Mouse (Mus musculus) neural tube, embryonic 13.5 days (tissue): ENCODE measurements around the gene Iqsec3. TPM values are rescaled to one million over a fixed set of nuclear protein-coding genes. Genes with fewer than 3 reads are reported as not detected.

ENCODE experiments used
- ATAC-seq: fragments of 200-750 bp; cut with Nextera tagmentation; 2 replicates; pipeline ENCODE4 v1.8.0; 2017; ENCODE audit warnings: low read depth, mild to moderate bottlenecking, moderate TSS enrichment, moderate library complexity
- H3K27ac ChIP-seq: fragments of 300-500 bp; sonication (generic); replicated peaks from 2 replicates; pipeline ENCODE4 v1.5.1; 2015; ENCODE audit warnings: moderate library complexity, mild to moderate bottlenecking, inconsistent platforms
- H3K27me3 ChIP-seq: fragments of 300-500 bp; sonication (generic); 2 replicates; pipeline ENCODE4 v1.6.1; 2015; ENCODE audit warnings: mild to moderate bottlenecking, inconsistent platforms
- H3K36me3 ChIP-seq: fragments of 300-500 bp; sonication (generic); 2 replicates; pipeline ENCODE4 v1.6.1; 2015; ENCODE audit warnings: mild to moderate bottlenecking, inconsistent platforms
- H3K4me1 ChIP-seq: fragments of 300-500 bp; sonication (generic); replicated peaks from 2 replicates; pipeline ENCODE4 v1.6.1; 2015; ENCODE audit warnings: inconsistent platforms
- H3K4me2 ChIP-seq: fragments of 300-500 bp; sonication (generic); 2 replicates; pipeline ENCODE4 v1.6.1; 2015; ENCODE audit warnings: inconsistent platforms, mild to moderate bottlenecking, moderate library complexity
- H3K4me3 ChIP-seq: fragments of 300-500 bp; sonication (generic); 2 replicates; pipeline ENCODE4 v1.5.1; 2015; ENCODE audit warnings: mild to moderate bottlenecking, inconsistent platforms
- H3K9ac ChIP-seq: fragments of 300-500 bp; sonication (generic); 2 replicates; pipeline ENCODE4 v1.6.1; 2015; ENCODE audit warnings: moderate library complexity, mild to moderate bottlenecking, inconsistent platforms
- H3K9me3 ChIP-seq: fragments of 300-500 bp; sonication (generic); 2 replicates; pipeline ENCODE4 v1.6.1; 2016; ENCODE audit warnings: inconsistent platforms
- WGBS: fragments of 180-500 bp; shearing (Covaris S2); methylation state at CpG from one replicate; pipeline ENCODE4 v1.1.7; 2015; 5-methylcytosine and 5-hydroxymethylcytosine counted together
- polyA plus RNA-seq: library from polyadenylated mRNA; unstranded; fragments of >200 nt; fragmentation: Nextera tagmentation; extraction: Ambion mirVana; gene quantifications from 2 replicates; pipeline ENCODE4 v1.2.1, GENCODE M21; 2015

Iqsec3 gene
- polyA plus RNA-seq, 1 experiment from 2014 or later, result 14.0 TPM

- Histone ChIP-seq H3K27ac (no peak overlapping the region), H3K9me3 (no peaks in the 10 kb centered on the region), H3K4me2 (no peak overlapping the region), H3K36me3 (no peaks in the 10 kb centered on the region), H3K27me3 (no peaks in the 10 kb centered on the region), H3K4me1 (peaks cover 23% of the 10 kb centered on the region), H3K4me3 (no peak overlapping the region), H3K9ac (no peak overlapping the region)
- ATAC-seq, result peak; percentile 42; the same call in 1 of the 2 replicates
- 23% methylated on average over 9 of the region's 9 CpGs for WGBS
These were observed 25.5 kb upstream of the Iqsec3 start for GRCm38 (mm10) chr6:121498819-121499535.

- H3K4me1 ChIP-seq, result peaks cover 16% of the 10 kb centered on the region
- no peak overlapping the region for H3K27ac ChIP-seq
- H3K4me3 ChIP-seq, result no peak overlapping the region
- no peak overlapping the region for H3K9ac ChIP-seq
- H3K36me3 ChIP-seq, result no peaks in the 10 kb centered on the region
- H3K4me2 ChIP-seq, result no peak overlapping the region
- H3K27me3 ChIP-seq, result no peaks in the 10 kb centered on the region
- H3K9me3 ChIP-seq, result no peaks in the 10 kb centered on the region
- WGBS, result 30% methylated on average over 7 of the region's 7 CpGs
- ATAC-seq, result no peak
These were observed 22.1 kb upstream of the Iqsec3 start for GRCm38 (mm10) chr6:121495606-121496005.

GRCm38 (mm10) chr6:121495026-121495425 lies 21.5 kb upstream of the Iqsec3 start:
- 95% methylated on average over 1 of the region's 1 CpGs for WGBS
- Histone ChIP-seq H3K9ac (no peak overlapping the region), H3K27me3 (no peaks in the 10 kb centered on the region), H3K36me3 (no peaks in the 10 kb centered on the region), H3K27ac (no peak overlapping the region), H3K4me3 (no peak overlapping the region), H3K4me2 (no peak overlapping the region), H3K9me3 (no peaks in the 10 kb centered on the region), H3K4me1 (peaks cover 16% of the 10 kb centered on the region)
- ATAC-seq, result no peak

- WGBS, result 24% methylated on average over 4 of the region's 4 CpGs
- Histone ChIP-seq H3K4me3 (no peak overlapping the region), H3K4me2 (no peak overlapping the region), H3K27ac (no peak overlapping the region), H3K4me1 (peaks cover 15% of the 10 kb centered on the region), H3K27me3 (no peaks in the 10 kb centered on the region), H3K9ac (no peak overlapping the region), H3K36me3 (no peaks in the 10 kb centered on the region), H3K9me3 (no peaks in the 10 kb centered on the region)
- ATAC-seq, result no peak
These were observed 20.8 kb upstream of the Iqsec3 start for GRCm38 (mm10) chr6:121494319-121494718.

- Histone ChIP-seq H3K4me3 (no peak overlapping the region), H3K4me1 (peaks cover 11% of the 10 kb centered on the region), H3K27ac (peak overlapping the region; percentile 62; the same call in 1 of the 2 replicates), H3K4me2 (no peak overlapping the region), H3K9ac (no peak overlapping the region), H3K9me3 (no peaks in the 10 kb centered on the region), H3K27me3 (no peaks in the 10 kb centered on the region), H3K36me3 (no peaks in the 10 kb centered on the region)
- 71% methylated on average over 5 of the region's 5 CpGs for WGBS
- ATAC-seq, result peak; percentile 29; the same call in 1 of the 2 replicates
These were observed 17.9 kb upstream of the Iqsec3 start for GRCm38 (mm10) chr6:121491339-121491738.

GRCm38 (mm10) chr6:121472273-121472672 lies 1.2 kb downstream of the Iqsec3 start:
- Histone ChIP-seq H3K36me3 (no peaks in the 10 kb centered on the region), H3K27me3 (peaks cover 26% of the 10 kb centered on the region; the same call in 1 of the 2 replicates), H3K4me1 (peaks cover 64% of the 10 kb centered on the region), H3K9me3 (no peaks in the 10 kb centered on the region), H3K9ac (peak overlapping the region; percentile 93), H3K4me2 (peak overlapping the region; percentile 60), H3K4me3 (peak overlapping the region; percentile 76), H3K27ac (peak overlapping the region; percentile 42; the same call in 1 of the 2 replicates)
- ATAC-seq, result no peak
- WGBS, result 28% methylated on average over 5 of the region's 5 CpGs

- H3K27me3 ChIP-seq, result peaks cover 5% of the 10 kb centered on the region; the same call in 1 of the 2 replicates
- no peak for ATAC-seq
- no peak overlapping the region for H3K27ac ChIP-seq
- no peak overlapping the region for H3K4me3 ChIP-seq
- peak overlapping the region; percentile 60; the same call in 1 of the 2 replicates for H3K4me2 ChIP-seq
- H3K9ac ChIP-seq, result no peak overlapping the region
- 0 out of 2 replicates have a peak, but pooled peaks cover 7% of the 10 kb centered on the region for H3K36me3 ChIP-seq
- H3K9me3 ChIP-seq, result no peaks in the 10 kb centered on the region
- peaks cover 69% of the 10 kb centered on the region for H3K4me1 ChIP-seq
These were observed 5.2 kb downstream of the Iqsec3 start for GRCm38 (mm10) chr6:121468235-121468634.

- Histone ChIP-seq H3K4me3 (peak overlapping the region; percentile 11), H3K36me3 (0 out of 2 replicates have a peak, but pooled peaks cover 7% of the 10 kb centered on the region), H3K9ac (peak overlapping the region; percentile 56), H3K9me3 (no peaks in the 10 kb centered on the region), H3K4me1 (peaks cover 49% of the 10 kb centered on the region), H3K27me3 (no peaks in the 10 kb centered on the region), H3K27ac (no peak overlapping the region), H3K4me2 (peak overlapping the region; percentile 51)
- ATAC-seq, result peak; percentile 21
- 4% methylated on average over 28 of the region's 28 CpGs for WGBS
These were observed 10.7 kb downstream of the Iqsec3 start for GRCm38 (mm10) chr6:121462628-121463340.

GRCm38 (mm10) chr6:121457381-121457780 lies 16.1 kb downstream of the Iqsec3 start:
- peak overlapping the region; percentile 70 for H3K27ac ChIP-seq
- WGBS, result 47% methylated on average over 8 of the region's 8 CpGs
- H3K4me2 ChIP-seq, result peak overlapping the region; percentile 21; the same call in 1 of the 2 replicates
- H3K9ac ChIP-seq, result peak overlapping the region; percentile 38; the same call in 1 of the 2 replicates
- no peak overlapping the region for H3K4me3 ChIP-seq
- no peaks in the 10 kb centered on the region for H3K27me3 ChIP-seq
- H3K9me3 ChIP-seq, result no peaks in the 10 kb centered on the region
- peaks cover 62% of the 10 kb centered on the region for H3K4me1 ChIP-seq
- no peak for ATAC-seq
- H3K36me3 ChIP-seq, result no peaks in the 10 kb centered on the region

- Histone ChIP-seq H3K4me3 (no peak overlapping the region), H3K4me2 (no peak overlapping the region), H3K27ac (peak overlapping the region; percentile 70; the same call in 1 of the 2 replicates), H3K27me3 (no peaks in the 10 kb centered on the region), H3K9me3 (no peaks in the 10 kb centered on the region), H3K9ac (no peak overlapping the region), H3K4me1 (peaks cover 62% of the 10 kb centered on the region), H3K36me3 (no peaks in the 10 kb centered on the region)
- WGBS, result 70% methylated on average over 3 of the region's 3 CpGs
- ATAC-seq, result no peak
These were observed 16.8 kb downstream of the Iqsec3 start for GRCm38 (mm10) chr6:121456651-121457050.

GRCm38 (mm10) chr6:121454549-121455494 lies 18.7 kb downstream of the Iqsec3 start:
- WGBS, result 36% methylated on average over 12 of the region's 12 CpGs
- Histone ChIP-seq H3K4me3 (no peak overlapping the region), H3K36me3 (0 out of 2 replicates have a peak, but pooled peaks cover 3% of the 10 kb centered on the region), H3K27ac (peak overlapping the region; percentile 81), H3K4me2 (no peak overlapping the region), H3K4me1 (peaks cover 62% of the 10 kb centered on the region), H3K27me3 (no peaks in the 10 kb centered on the region), H3K9ac (peak overlapping the region; percentile 34; the same call in 1 of the 2 replicates), H3K9me3 (no peaks in the 10 kb centered on the region)
- ATAC-seq, result peak; percentile 52
